Mouse (Mus musculus) cerebellum, adult 11 months (tissue): ENCODE measurements at regions not wholly inside any gene's neighbourhood (a gene's known extent, or its start where the extent isn't known, plus 50 kb on each side); places are given as distances from the start of the nearest gene placed in this dataset.
A peak's percentile ranks its signal among the peaks of the same experiment; 100 is the strongest.

Source experiments
- DNase-seq: peaks from one replicate; pipeline ENCODE4 v3.0.0; 2022

- DNase-seq = no peak
These were observed 197.0 kb upstream of the Dcn start for GRCm38 (mm10) chr10:97282416-97282815.

- no peak for DNase-seq
These were observed 196.4 kb upstream of the Dcn start for GRCm38 (mm10) chr10:97282841-97283496.

GRCm38 (mm10) chr10:97304791-97305355 is 174.5 kb upstream of the Dcn start:
- no peak for DNase-seq

- no peak for DNase-seq
These were observed 169.8 kb upstream of the Dcn start for GRCm38 (mm10) chr10:97309580-97309979.

- DNase-seq = no peak
These were observed 166.9 kb upstream of the Dcn start for GRCm38 (mm10) chr10:97312509-97312908.

- peak; percentile 95 for DNase-seq
These were observed 166.4 kb upstream of the Dcn start for GRCm38 (mm10) chr10:97312978-97313377.

- peak; percentile 89 for DNase-seq
These were observed 166.0 kb upstream of the Dcn start for GRCm38 (mm10) chr10:97313407-97313901.

GRCm38 (mm10) chr10:97332639-97333038 is 146.8 kb upstream of the Dcn start:
- DNase-seq = no peak

- DNase-seq = no peak
These were observed 145.4 kb upstream of the Dcn start for GRCm38 (mm10) chr10:97334044-97334443.

GRCm38 (mm10) chr10:97334606-97335150 is 144.7 kb upstream of the Dcn start:
- DNase-seq = no peak

- no peak for DNase-seq
These were observed 141.2 kb upstream of the Dcn start for GRCm38 (mm10) chr10:97338033-97338692.

GRCm38 (mm10) chr10:97339866-97340706 is 139.3 kb upstream of the Dcn start:
- no peak for DNase-seq

- peak; percentile 68 for DNase-seq
These were observed 134.1 kb upstream of the Dcn start for GRCm38 (mm10) chr10:97345347-97345746.

GRCm38 (mm10) chr10:97346949-97347348 is 132.5 kb upstream of the Dcn start:
- DNase-seq = no peak

- no peak for DNase-seq
These were observed 110.8 kb upstream of the Dcn start for GRCm38 (mm10) chr10:97368625-97369024.

GRCm38 (mm10) chr10:97375824-97376223 is 103.6 kb upstream of the Dcn start:
- DNase-seq = peak; percentile 38

GRCm38 (mm10) chr10:97376376-97376775 is 103.0 kb upstream of the Dcn start:
- DNase-seq = no peak

- no peak for DNase-seq
These were observed 97.8 kb upstream of the Dcn start for GRCm38 (mm10) chr10:97381586-97381985.

- no peak for DNase-seq
These were observed 95.5 kb upstream of the Dcn start for GRCm38 (mm10) chr10:97383881-97384280.

- no peak for DNase-seq
These were observed 92.1 kb upstream of the Dcn start for GRCm38 (mm10) chr10:97387196-97387876.

- DNase-seq = no peak
These were observed 89.5 kb upstream of the Dcn start for GRCm38 (mm10) chr10:97389647-97390590.
